8 mouse cellular contexts compared by ENCODE assay signal in the genomic region with DNA sequence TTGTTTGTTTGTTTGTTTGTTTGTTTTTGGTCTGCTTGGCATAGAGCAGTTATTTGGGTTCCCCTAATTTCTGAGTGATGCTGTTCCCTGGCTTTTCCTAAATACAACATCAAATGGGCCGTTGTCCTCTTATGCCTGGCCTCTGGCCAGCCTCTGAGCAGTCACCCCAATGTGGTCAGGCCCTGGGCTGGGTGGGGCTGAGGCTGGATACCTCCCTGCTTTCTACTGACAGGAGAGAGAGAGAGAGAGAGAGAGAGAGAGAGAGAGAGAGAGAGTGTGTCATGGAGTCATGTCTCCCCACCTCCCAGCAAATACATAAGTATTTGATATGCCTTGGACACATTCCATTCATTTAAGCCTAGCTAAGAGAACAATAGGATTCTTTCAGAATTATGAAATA. TPM values are rescaled to one million over a fixed set of nuclear protein-coding genes. Genes with fewer than 3 reads are reported as not detected.
DNase-seq lines count a peak whose midpoint lies in the region; ATAC-seq and TF ChIP-seq lines count a peak whose summit lies in the region.

No protein-coding gene starts in this region.

- DNase-seq in heart, postnatal 25 days (ENCODE audit: low spot score), result no peak
- DNase-seq in right cerebral cortex, postnatal 10 days (ENCODE audit: low spot score in 2 of 2), result no peak
- no peak for DNase-seq in right cerebral cortex, postnatal 36 days (ENCODE audit: low spot score in 2 of 2)
- DNase-seq in cerebellum, adult 11-12 months, result no peak

- H3K4me3 ChIP-seq in heart, embryonic 11.5 days (ENCODE audit: low read depth, low read length), result peak overlapping the region; percentile 57; the same call in 1 of the 2 replicates
- peak overlapping the region; percentile 71 for H3K4me3 ChIP-seq in C2C12 (ENCODE audit: insufficient read depth, poor library complexity, severe bottlenecking)
- peak overlapping the region; percentile 74 for H3K4me3 ChIP-seq in embryonic facial prominence, embryonic 15.5 days (replicated peaks)
- H3K4me3 ChIP-seq in liver, embryonic 16.5 days (ENCODE audit: low read depth, low read length), result no peak overlapping the region

- no peak overlapping the region for H3K9ac ChIP-seq in heart, embryonic 11.5 days (ENCODE audit: low read depth, low read length)
- no peak overlapping the region for H3K9ac ChIP-seq in embryonic facial prominence, embryonic 15.5 days
- no peak overlapping the region for H3K9ac ChIP-seq in liver, embryonic 16.5 days (ENCODE audit: low read depth, low read length)

- H3K4me2 ChIP-seq in heart, embryonic 11.5 days, result peak overlapping the region; percentile 68
- peak overlapping the region; percentile 73 for H3K4me2 ChIP-seq in embryonic facial prominence, embryonic 15.5 days (replicated peaks)
- peak overlapping the region; percentile 73; the same call in 1 of the 2 replicates for H3K4me2 ChIP-seq in liver, embryonic 16.5 days (ENCODE audit: low read depth, low read length)

- 60% methylated on average over 1 of the region's 1 CpGs for WGBS in heart, embryonic 11.5 days (ENCODE audit: insufficient replicate concordance)
- WGBS in embryonic facial prominence, embryonic 15.5 days, result 29% methylated on average over 1 of the region's 1 CpGs
- 36% methylated on average over 1 of the region's 1 CpGs for WGBS in liver, embryonic 16.5 days (ENCODE audit: insufficient replicate concordance)

- H3K79me2 ChIP-seq in C2C12 (ENCODE audit: control insufficient read depth, insufficient read depth), result peaks cover 66% of the 10 kb centered on the region

- H3K27ac ChIP-seq in heart, embryonic 11.5 days (ENCODE audit: low read depth, low read length), result no peak overlapping the region
- peak overlapping the region; percentile 98 for H3K27ac ChIP-seq in embryonic facial prominence, embryonic 15.5 days (replicated peaks)
- no peak overlapping the region for H3K27ac ChIP-seq in liver, embryonic 16.5 days (ENCODE audit: low read length)

- peaks cover 8% of the 10 kb centered on the region; the same call in 1 of the 2 replicates for H3K4me1 ChIP-seq in heart, embryonic 11.5 days (ENCODE audit: control insufficient read depth, insufficient read depth, low read length)
- H3K4me1 ChIP-seq in embryonic facial prominence, embryonic 15.5 days, result peaks cover 64% of the 10 kb centered on the region
- H3K4me1 ChIP-seq in liver, embryonic 16.5 days (ENCODE audit: control insufficient read depth, low read depth, low read length), result no peaks in the 10 kb centered on the region; the same call in 1 of the 2 replicates

- intact Hi-C loops in heart, postnatal 25 days (cut with DNase I), result loop anchor here (1.0 kb wide), 1 partner anchor 12 kb away; no protein-coding TSS in a partner anchor

- H3K9me3 ChIP-seq in heart, embryonic 11.5 days (replicated peaks; ENCODE audit: control insufficient read depth, low read length), result no peaks in the 10 kb centered on the region
- H3K9me3 ChIP-seq in embryonic facial prominence, embryonic 15.5 days (replicated peaks), result no peaks in the 10 kb centered on the region
- no peaks in the 10 kb centered on the region for H3K9me3 ChIP-seq in liver, embryonic 16.5 days (replicated peaks; ENCODE audit: control insufficient read depth, low read length)

- H3ac ChIP-seq in C2C12 (ENCODE audit: control insufficient read depth, insufficient read length, low read depth), result peak overlapping the region; percentile 28

- H3K36me3 ChIP-seq in heart, embryonic 11.5 days (ENCODE audit: control insufficient read depth, insufficient read depth, low read length), result no peaks in the 10 kb centered on the region; the same call in 1 of the 2 replicates
- H3K36me3 ChIP-seq in C2C12 (ENCODE audit: control insufficient read depth, insufficient read depth), result peaks cover 46% of the 10 kb centered on the region
- peaks cover 15% of the 10 kb centered on the region for H3K36me3 ChIP-seq in embryonic facial prominence, embryonic 15.5 days
- H3K36me3 ChIP-seq in liver, embryonic 16.5 days (ENCODE audit: control insufficient read depth, insufficient read depth), result no peaks in the 10 kb centered on the region

- TF ChIP-seq CTCF in C2C12 (IDR thresholded peaks at IDR 0.05; ENCODE audit: control insufficient read depth, insufficient read depth, insufficient read length), result no peak

- peaks cover 56% of the 10 kb centered on the region for H3K79me3 ChIP-seq in C2C12 (ENCODE audit: low read depth)

- no peaks in the 10 kb centered on the region for H3K27me3 ChIP-seq in heart, embryonic 11.5 days (ENCODE audit: control insufficient read depth, insufficient read depth, low read length)
- H3K27me3 ChIP-seq in C2C12 (ENCODE audit: control insufficient read depth, insufficient read depth, insufficient read length), result no peaks in the 10 kb centered on the region
- H3K27me3 ChIP-seq in embryonic facial prominence, embryonic 15.5 days, result no peaks in the 10 kb centered on the region
- H3K27me3 ChIP-seq in liver, embryonic 16.5 days (ENCODE audit: control insufficient read depth, insufficient read depth, low read depth, low read length), result no peaks in the 10 kb centered on the region

- no peak for ATAC-seq in heart, embryonic 11.5 days (replicated peaks; ENCODE audit: insufficient number of reproducible peaks, low FRiP score, low TSS enrichment)
- no peak for ATAC-seq in embryonic facial prominence, embryonic 15.5 days (ENCODE audit: insufficient number of reproducible peaks, low FRiP score, low TSS enrichment, low read depth)
- no peak for ATAC-seq in liver, embryonic 16.5 days (ENCODE audit: low read depth)

TF ChIP-seq in C2C12, 6 proteins besides CTCF, POLR2A, EP300 and RAD21:
- no peak for TF ChIP-seq FOSL1 (IDR thresholded peaks at IDR 0.05; ENCODE audit: insufficient read depth, low read length, poor library complexity, severe bottlenecking)
- TF ChIP-seq MYOG (IDR thresholded peaks at IDR 0.05; ENCODE audit: control insufficient read depth, extremely low read depth, insufficient read length), result no peak
- no peak for TF ChIP-seq CEBPB (IDR thresholded peaks at IDR 0.05; ENCODE audit: low read depth)
- no peak for TF ChIP-seq MYOD1 (IDR thresholded peaks at IDR 0.05; ENCODE audit: control insufficient read depth, insufficient read length, low read depth)
- TF ChIP-seq MAX (IDR thresholded peaks at IDR 0.05), result no peak
- TF ChIP-seq USF1 (IDR thresholded peaks at IDR 0.05; ENCODE audit: low read depth), result no peak

RNA-seq across cellular contexts. Expression of a gene that starts 1.7 kb away (rescaled TPM):
- polyA plus RNA-seq in heart, embryonic 11.5 days (2014; fragmentation: Nextera tagmentation; extraction: Ambion mirVana), result 216 and 222 TPM in 2 replicates
- total RNA-seq in heart, postnatal 25 days (2021), result 100 to 1,000 TPM in 1 of 2 experiments, 10 to 100 TPM in 1; 99.6 to 111 TPM
- polyA plus RNA-seq in C2C12 (2012; fragmentation: generic; extraction: Trizol), result 1,750 TPM
- polyA plus RNA-seq in embryonic facial prominence, embryonic 15.5 days (2015; fragmentation: Nextera tagmentation; extraction: Ambion mirVana), result 700 and 709 TPM in 2 replicates
- polyA plus RNA-seq in liver, embryonic 16.5 days (2015; fragmentation: Nextera tagmentation; extraction: Ambion mirVana), result 48.2 and 48.9 TPM in 2 replicates

RNA-seq across cellular contexts. Expression of a gene that starts 36.3 kb away (rescaled TPM):
- 733 and 790 TPM in 2 replicates for polyA plus RNA-seq in heart, embryonic 11.5 days (2014; fragmentation: Nextera tagmentation; extraction: Ambion mirVana)
- total RNA-seq in heart, postnatal 25 days (2021), result 10 to 100 TPM; 82.1 to 97.0 TPM
- polyA plus RNA-seq in C2C12 (2012; fragmentation: generic; extraction: Trizol), result 3,212 TPM
- 1,723 and 1,932 TPM in 2 replicates for polyA plus RNA-seq in embryonic facial prominence, embryonic 15.5 days (2015; fragmentation: Nextera tagmentation; extraction: Ambion mirVana)
- polyA plus RNA-seq in liver, embryonic 16.5 days (2015; fragmentation: Nextera tagmentation; extraction: Ambion mirVana), result 195 and 219 TPM in 2 replicates
